Mouse (Mus musculus) lung, postnatal 0 days (tissue): ENCODE data around the gene Rnf43.

ENCODE experiments used
- CTCF ChIP-seq: IDR thresholded peaks from 2 replicates; pipeline ENCODE4 v1.5.1; 2016; ENCODE audit warnings: antibody characterized with exemption, mild to moderate bottlenecking
- EP300 ChIP-seq: IDR thresholded peaks from 2 replicates; pipeline ENCODE4 v1.6.1; 2016; ENCODE audit warnings: antibody characterized with exemption, mild to moderate bottlenecking, control low read depth

- no peak for TF ChIP-seq CTCF
- no peak for TF ChIP-seq EP300
Observed at GRCm38 (mm10) chr11:87730652-87731310, 68.3 kb downstream of the Rnf43 start.
